Mouse (Mus musculus) embryonic stem cell, embryonic (primary cell): ENCODE data around the gene Spin2g.
"Not testable (repeated sequence)": the region's sequence is repeated elsewhere in the genome, so short reads cannot be mapped to it uniquely, and the experiment has no call there.

Experiments used
- CTCF ChIA-PET, 4 experiments: fragments of 300-600 bp in 2 of 4; fragments of 350-600 bp in 2 of 4; sonication (Branson Sonifier 250); formaldehyde crosslinking; loops; one replicate each; lab custom pipeline; 2022; ENCODE audit warnings: inconsistent platforms in 2 of 4; lab: Charles Lee
- POLR2A ChIA-PET, 4 experiments: fragments of 300-600 bp in 2 of 4; fragments of 350-600 bp in 2 of 4; sonication (Branson Sonifier 250); formaldehyde crosslinking; loops; one replicate each; lab custom pipeline; 2022; ENCODE audit warnings: antibody characterized with exemption in 4 of 4, inconsistent platforms in 1 of 4; lab: Charles Lee

Gene Spin2g

GRCm38 (mm10) chrX:34238633-34239032 is at the start of gene Spin2g:
Gene Spin2g, minus strand, starts transcription at chrX:34238733.
- CTCF ChIA-PET, POLR2A ChIA-PET: not testable (repeated sequence)
